Mouse (Mus musculus) small intestine, adult 2 months (tissue): ENCODE measurements around the gene Fasn.

Experiments used
- CTCF ChIP-seq: fragments of 200-500 bp; IDR thresholded peaks from 2 replicates; pipeline ENCODE4 v1.5.1; 2012; ENCODE audit warnings: low read depth, mild to moderate bottlenecking, control low read depth, inconsistent platforms, low read length, moderate library complexity, mixed read lengths; ENCODE audit not compliant: insufficient replicate concordance, insufficient read length; ENCODE audit errors: extremely low read depth
- POLR2A ChIP-seq: fragments of 200-500 bp; IDR thresholded peaks from 2 replicates; pipeline ENCODE4 v1.6.1; 2012; ENCODE audit warnings: low read depth, mild to moderate bottlenecking, control low read depth, inconsistent platforms, low read length, moderate library complexity

DNA sequence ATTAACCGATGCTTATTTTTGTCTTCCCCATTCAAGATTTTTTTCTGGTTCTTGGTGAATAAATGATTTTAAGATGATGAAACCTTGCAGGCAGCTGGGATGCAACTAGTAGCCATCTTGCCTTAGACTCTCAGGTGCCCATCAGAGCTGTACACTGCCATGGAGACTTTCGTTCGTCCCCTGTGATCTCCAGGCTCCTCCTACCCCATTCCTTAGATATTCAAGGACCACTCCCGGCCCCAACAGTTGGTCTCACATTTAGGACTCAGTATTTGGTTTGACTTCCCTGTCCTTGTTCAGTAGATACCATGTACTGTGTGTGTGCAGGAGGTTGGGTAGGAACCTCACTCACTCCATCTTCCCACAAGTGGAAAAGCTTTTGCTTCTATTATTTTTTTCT, 19.6 kb downstream of the Fasn start:
- TF ChIP-seq CTCF (no peak), POLR2A (no peak)
